Comparison of ENCODE assay signal across 8 mouse cellular contexts in genomic region chr2:26019923-26020322, GRCm38 (mm10). TPM values are rescaled to one million over a fixed set of nuclear protein-coding genes. Genes with fewer than 3 reads are reported as not detected.
DNase-seq lines count a peak whose midpoint lies in the region; ATAC-seq and TF ChIP-seq lines count a peak whose summit lies in the region.

No protein-coding gene starts in this region.

- peaks cover 9% of the 10 kb centered on the region for H3K4me1 ChIP-seq in embryonic facial prominence, embryonic 14.5 days (ENCODE audit: control insufficient read depth, insufficient read depth, low read length)
- H3K4me1 ChIP-seq in hindbrain, embryonic 16.5 days (ENCODE audit: control insufficient read depth, insufficient read depth, low read depth, low read length), result peaks cover 15% of the 10 kb centered on the region
- H3K4me1 ChIP-seq in midbrain, postnatal 0 days (ENCODE audit: insufficient read depth, low read length), result peaks cover 10% of the 10 kb centered on the region; the same call in 1 of the 2 replicates

- no peak for ATAC-seq in embryonic facial prominence, embryonic 14.5 days (ENCODE audit: low read depth)
- ATAC-seq in hindbrain, embryonic 16.5 days, result no peak
- no peak for ATAC-seq in midbrain, postnatal 0 days (ENCODE audit: low FRiP score)

- H3K27ac ChIP-seq in left cerebral cortex, adult 2 months, result no peak overlapping the region
- H3K27ac ChIP-seq in embryonic facial prominence, embryonic 14.5 days (replicated peaks; ENCODE audit: low read depth, low read length), result no peak overlapping the region
- no peak overlapping the region for H3K27ac ChIP-seq in hindbrain, embryonic 16.5 days (ENCODE audit: low read depth, low read length)
- H3K27ac ChIP-seq in midbrain, postnatal 0 days (ENCODE audit: low read depth, low read length), result no peak overlapping the region

- no peak for TF ChIP-seq CTCF in left cerebral cortex, adult 2 months (IDR thresholded peaks at IDR 0.05)
- no peak for TF ChIP-seq CTCF in midbrain, postnatal 0 days (IDR thresholded peaks at IDR 0.05)

- WGBS in embryonic facial prominence, embryonic 14.5 days, result 81% methylated on average over 3 of the region's 3 CpGs
- WGBS in hindbrain, embryonic 16.5 days, result 85% methylated on average over 3 of the region's 3 CpGs
- WGBS in midbrain, postnatal 0 days, result 83% methylated on average over 3 of the region's 3 CpGs

- H3K4me2 ChIP-seq in embryonic facial prominence, embryonic 14.5 days (ENCODE audit: low read depth, low read length), result peak overlapping the region; percentile 72
- peak overlapping the region; percentile 94 for H3K4me2 ChIP-seq in hindbrain, embryonic 16.5 days (ENCODE audit: low read length)
- H3K4me2 ChIP-seq in midbrain, postnatal 0 days (ENCODE audit: low read depth, low read length, poor library complexity, severe bottlenecking), result peak overlapping the region; percentile 86

- H3K4me3 ChIP-seq in left cerebral cortex, adult 2 months, result peak overlapping the region; percentile 56; the same call in 1 of the 2 replicates
- H3K4me3 ChIP-seq in embryonic facial prominence, embryonic 14.5 days (ENCODE audit: low read depth, low read length), result 0 out of 2 replicates have a peak overlapping the region, but pooled peaks have one; percentile 89
- H3K4me3 ChIP-seq in hindbrain, embryonic 16.5 days (ENCODE audit: low read length), result no peak overlapping the region; the same call in 1 of the 2 replicates
- no peak overlapping the region for H3K4me3 ChIP-seq in midbrain, postnatal 0 days (ENCODE audit: low read depth, low read length)

- no peaks in the 10 kb centered on the region for H3K27me3 ChIP-seq in embryonic facial prominence, embryonic 14.5 days (replicated peaks; ENCODE audit: control insufficient read depth, insufficient read depth, low read length)
- no peaks in the 10 kb centered on the region for H3K27me3 ChIP-seq in hindbrain, embryonic 16.5 days (replicated peaks; ENCODE audit: control insufficient read depth, insufficient read depth, low read length)
- H3K27me3 ChIP-seq in midbrain, postnatal 0 days (ENCODE audit: insufficient read depth, low read length), result no peaks in the 10 kb centered on the region

- intact Hi-C loops in left cerebral cortex, adult 2 months (cut with DNase I), result loop anchor here (5.0 to 10.0 kb wide), 4 partner anchors 168 to 313 kb away; partner anchors contain the start of gene Bmyc
- intact Hi-C loops in left cerebral cortex, postnatal 25 days (cut with DNase I), result loop anchor here (2.0 kb wide), 1 partner anchor 37 kb away; the partner anchor contains the start of gene Camsap1

- H3K9me3 ChIP-seq in embryonic facial prominence, embryonic 14.5 days (ENCODE audit: control insufficient read depth, low read length), result no peaks in the 10 kb centered on the region
- no peaks in the 10 kb centered on the region for H3K9me3 ChIP-seq in hindbrain, embryonic 16.5 days (ENCODE audit: control insufficient read depth, low read length)
- no peaks in the 10 kb centered on the region for H3K9me3 ChIP-seq in midbrain, postnatal 0 days (ENCODE audit: low read length)

- H3K9ac ChIP-seq in embryonic facial prominence, embryonic 14.5 days (ENCODE audit: low read depth, low read length), result peak overlapping the region; percentile 75; the same call in 1 of the 2 replicates
- no peak overlapping the region for H3K9ac ChIP-seq in hindbrain, embryonic 16.5 days (ENCODE audit: low read depth, low read length)
- H3K9ac ChIP-seq in midbrain, postnatal 0 days (replicated peaks; ENCODE audit: low read length, poor library complexity, severe bottlenecking), result no peak overlapping the region

- DNase-seq in left cerebral cortex, adult 2 months (ENCODE audit: extremely low spot score in 1 of 2, low spot score in 2 of 2), result no peak
- no peak for DNase-seq in left cerebral cortex, postnatal 25 days (ENCODE audit: low spot score in 2 of 2)
- DNase-seq in embryonic facial prominence, embryonic 14.5 days (ENCODE audit: low spot score), result no peak
- no peak for DNase-seq in midbrain, postnatal 0 days (ENCODE audit: low spot score)
- no peak for DNase-seq in testis, postnatal 14 days (ENCODE audit: low spot score)
- DNase-seq in yolk sac, embryonic 10.5 days (ENCODE audit: low spot score), result no peak
- no peak for DNase-seq in spleen, adult 18-20 months

- peaks cover 15% of the 10 kb centered on the region for H3K36me3 ChIP-seq in embryonic facial prominence, embryonic 14.5 days (ENCODE audit: control insufficient read depth, insufficient read depth, low read length)
- 0 out of 2 replicates have a peak, but pooled peaks cover 3% of the 10 kb centered on the region for H3K36me3 ChIP-seq in hindbrain, embryonic 16.5 days (ENCODE audit: control insufficient read depth, insufficient read depth, low read length)
- H3K36me3 ChIP-seq in midbrain, postnatal 0 days (ENCODE audit: insufficient read depth, low read length), result peaks cover 9% of the 10 kb centered on the region; the same call in 1 of the 2 replicates

RNA-seq across cellular contexts. Expression of gene Ubac1, which starts 1.6 kb away (rescaled TPM):
- total RNA-seq in left cerebral cortex, adult 2 months (2021), result 10 to 100 TPM; 58.3 to 62.7 TPM
- 10 to 100 TPM; 59.1 to 68.2 TPM for total RNA-seq in left cerebral cortex, postnatal 25 days (2021)
- polyA plus RNA-seq in embryonic facial prominence, embryonic 14.5 days (2014; fragmentation: Nextera tagmentation; extraction: Ambion mirVana), result 104 and 110 TPM in 2 replicates
- polyA plus RNA-seq in hindbrain, embryonic 16.5 days (2015; fragmentation: Nextera tagmentation; extraction: Ambion mirVana), result 139 and 141 TPM in 2 replicates
- total RNA-seq in midbrain, postnatal 0 days (2014; rRNA removed), result 100 and 123 TPM in 2 replicates
- 151 and 158 TPM in 2 replicates for polyA plus RNA-seq in midbrain, postnatal 0 days (2015; fragmentation: Nextera tagmentation; extraction: Ambion mirVana)

RNA-seq across cellular contexts. Expression of gene Camsap1, which starts 36.8 kb away (rescaled TPM):
- total RNA-seq in left cerebral cortex, adult 2 months (2021), result 100 to 1,000 TPM; 150 to 159 TPM
- total RNA-seq in left cerebral cortex, postnatal 25 days (2021), result 100 to 1,000 TPM; 148 to 162 TPM
- 17.6 and 30.6 TPM in 2 replicates for polyA plus RNA-seq in embryonic facial prominence, embryonic 14.5 days (2014; fragmentation: Nextera tagmentation; extraction: Ambion mirVana)
- 23.6 and 46.8 TPM in 2 replicates for polyA plus RNA-seq in hindbrain, embryonic 16.5 days (2015; fragmentation: Nextera tagmentation; extraction: Ambion mirVana)
- total RNA-seq in midbrain, postnatal 0 days (2014; rRNA removed), result 141 and 157 TPM in 2 replicates
- 57.5 and 61.3 TPM in 2 replicates for polyA plus RNA-seq in midbrain, postnatal 0 days (2015; fragmentation: Nextera tagmentation; extraction: Ambion mirVana)

Comparison
In these comparisons a context has a peak if more than half of its experiments do, and no peak if none do; other contexts are left out.
1. H3K4me3 ChIP-seq: peak in left cerebral cortex, adult 2 months (single experiment) and embryonic facial prominence, embryonic 14.5 days (single experiment); none in hindbrain, embryonic 16.5 days (single experiment) and midbrain, postnatal 0 days (single experiment).
2. Peak in every context shown above with its lines, with median percentiles within 50 percentile points of each other: H3K4me2 ChIP-seq.